Mouse (Mus musculus) limb, embryonic 14.5 days (tissue): ENCODE results near the gene Polr1c. TPM values are rescaled to one million over a fixed set of nuclear protein-coding genes. Genes with fewer than 3 reads are reported as not detected.
A peak's percentile ranks its signal among the peaks of the same experiment; 100 is the strongest.

Experiments
- ATAC-seq: fragments of 200-750 bp; cut with Nextera tagmentation; 2 replicates; pipeline ENCODE4 v1.8.0; 2017; ENCODE audit warnings: low read depth, moderate number of reproducible peaks, moderate TSS enrichment; ENCODE audit not compliant: low FRiP score
- DNase-seq: peaks from one replicate; pipeline ENCODE4 v3.0.0-alpha.2; 2015; ENCODE audit warnings: low spot score
- H3K27ac ChIP-seq: fragments of 300-500 bp; sonication (generic); replicated peaks from 2 replicates; pipeline ENCODE4 v1.5.1; 2014; ENCODE audit warnings: low read depth, mild to moderate bottlenecking, low read length, moderate library complexity, mixed read lengths
- H3K27me3 ChIP-seq: fragments of 300-500 bp; sonication (generic); 2 replicates; pipeline ENCODE4 v1.6.1; 2014; ENCODE audit warnings: low read length, mixed read lengths; ENCODE audit not compliant: control insufficient read depth, insufficient read depth
- H3K36me3 ChIP-seq: fragments of 300-500 bp; sonication (generic); 2 replicates; pipeline ENCODE4 v1.6.1; 2014; ENCODE audit warnings: mild to moderate bottlenecking, low read length, moderate library complexity, mixed read lengths; ENCODE audit not compliant: control insufficient read depth, insufficient read depth
- H3K4me1 ChIP-seq: fragments of 300-500 bp; sonication (generic); 2 replicates; pipeline ENCODE4 v1.6.1; 2014; ENCODE audit warnings: antibody characterized with exemption, low read length, mixed read lengths; ENCODE audit not compliant: control insufficient read depth, insufficient read depth
- H3K4me2 ChIP-seq: fragments of 300-500 bp; sonication (generic); replicated peaks from 2 replicates; pipeline ENCODE4 v1.6.1; 2014; ENCODE audit warnings: low read depth, mild to moderate bottlenecking, low read length, moderate library complexity; ENCODE audit not compliant: severe bottlenecking
- H3K4me3 ChIP-seq: fragments of 300-500 bp; sonication (generic); replicated peaks from 2 replicates; pipeline ENCODE4 v1.5.1; 2014; ENCODE audit warnings: low read length
- H3K9ac ChIP-seq: fragments of 300-500 bp; sonication (generic); 2 replicates; pipeline ENCODE4 v1.6.1; 2014; ENCODE audit warnings: mild to moderate bottlenecking, low read depth, low read length, moderate library complexity; ENCODE audit not compliant: severe bottlenecking
- H3K9me3 ChIP-seq: fragments of 300-500 bp; sonication (generic); 2 replicates; pipeline ENCODE4 v1.6.1; 2016; ENCODE audit warnings: low read length; ENCODE audit not compliant: control insufficient read depth
- POLR2A ChIP-seq: fragments of 200-500 bp; IDR thresholded peaks from 2 replicates; pipeline ENCODE4 v1.8.0; 2012; ENCODE audit warnings: inconsistent platforms, mild to moderate bottlenecking, moderate library complexity, borderline replicate concordance; ENCODE audit not compliant: insufficient read depth, insufficient read length; ENCODE audit errors: extremely low read depth
- WGBS: fragments of 180-500 bp; shearing (Covaris S2); extraction: QIAGEN DNeasy Blood & Tissue Kit; methylation state at CpG from one replicate; pipeline ENCODE4 v1.1.7; 2014; 5-methylcytosine and 5-hydroxymethylcytosine counted together
- polyA plus RNA-seq, 2 experiments: library from polyadenylated mRNA; depleted of rRNA in 1 of 2; stranded (reverse) in 1 of 2; unstranded in 1 of 2; fragments of >200 nt; fragmentation: Nextera tagmentation in 1 of 2; extraction: Ambion mirVana in 1 of 2; gene quantifications; 2 replicates each; pipeline versions ENCODE4 v1.2.1 to v1.2.3; 2012 to 2014

Gene Polr1c
- polyA plus RNA-seq, 2 experiments, result 87.5 to 120 TPM

GRCm38 (mm10) chr17:46255147-46255546 is 7.3 kb upstream of the Polr1c start:
- Histone ChIP-seq H3K9me3 (no peaks in the 10 kb centered on the region), H3K36me3 (peaks cover 56% of the 10 kb centered on the region), H3K4me2 (no peak overlapping the region), H3K4me1 (0 out of 2 replicates have a peak, but pooled peaks cover 7% of the 10 kb centered on the region), H3K4me3 (no peak overlapping the region), H3K27ac (no peak overlapping the region), H3K9ac (no peak overlapping the region), H3K27me3 (peaks cover 17% of the 10 kb centered on the region)
- ATAC-seq, result no peak
- WGBS, result 29% methylated on average over 6 of the region's 6 CpGs
- TF ChIP-seq POLR2A, result no peak
- DNase-seq, result no peak

GRCm38 (mm10) chr17:46254106-46254505 is 6.3 kb upstream of the Polr1c start:
- peak overlapping the region; percentile 57 for H3K9ac ChIP-seq
- WGBS, result 1% methylated on average over 29 of the region's 54 CpGs
- no peak overlapping the region for H3K27ac ChIP-seq

GRCm38 (mm10) chr17:46253452-46254084 is 5.7 kb upstream of the Polr1c start, which contains the start of gene Lrrc73:
Gene Lrrc73, plus strand, starts transcription at chr17:46253531.
- DNase-seq (peak; percentile 91), ATAC-seq (peak; percentile 88)
- H3K9me3 ChIP-seq, result no peaks in the 10 kb centered on the region
- peak within 1 kb of the TSS; percentile 57 for H3K9ac ChIP-seq
- TF ChIP-seq POLR2A, result no peak
- H3K4me3 ChIP-seq, result peak within 1 kb of the TSS; percentile 67
- WGBS, result 3% methylated on average over 41 of the region's 48 CpGs
- peaks cover 14% of the 10 kb centered on the region; the same call in 1 of the 2 replicates for H3K4me1 ChIP-seq
- peak within 1 kb of the TSS; percentile 100 for H3K4me2 ChIP-seq
- peaks cover 52% of the 10 kb centered on the region for H3K36me3 ChIP-seq
- no peak within 1 kb of the TSS for H3K27ac ChIP-seq
- peaks cover 17% of the 10 kb centered on the region for H3K27me3 ChIP-seq

More at GRCm38 (mm10) chr17:46254106-46254505, 6.3 kb upstream of the Polr1c start:
- H3K4me1 ChIP-seq, result peaks cover 8% of the 10 kb centered on the region; the same call in 1 of the 2 replicates
- peaks cover 56% of the 10 kb centered on the region for H3K36me3 ChIP-seq
- no peak for DNase-seq
- H3K4me3 ChIP-seq, result peak overlapping the region; percentile 67
- H3K9me3 ChIP-seq, result no peaks in the 10 kb centered on the region
- peaks cover 17% of the 10 kb centered on the region for H3K27me3 ChIP-seq
- peak; percentile 28 for ATAC-seq
- TF ChIP-seq POLR2A, result no peak
- peak overlapping the region; percentile 100 for H3K4me2 ChIP-seq

- Histone ChIP-seq H3K4me3 (peak overlapping the region; percentile 67), H3K4me2 (peak overlapping the region; percentile 100), H3K4me1 (peaks cover 14% of the 10 kb centered on the region; the same call in 1 of the 2 replicates), H3K27ac (no peak overlapping the region), H3K9ac (peak overlapping the region; percentile 57; the same call in 1 of the 2 replicates), H3K27me3 (peaks cover 17% of the 10 kb centered on the region), H3K36me3 (peaks cover 45% of the 10 kb centered on the region), H3K9me3 (no peaks in the 10 kb centered on the region)
- ATAC-seq (no peak), DNase-seq (no peak)
- WGBS, result 60% methylated on average over 14 of the region's 14 CpGs
- no peak for TF ChIP-seq POLR2A
Observed at GRCm38 (mm10) chr17:46252571-46253451, 5.0 kb upstream of the Polr1c start.

- no peak for TF ChIP-seq POLR2A
- H3K36me3 ChIP-seq, result peaks cover 39% of the 10 kb centered on the region
- peaks cover 17% of the 10 kb centered on the region for H3K27me3 ChIP-seq
- H3K9ac ChIP-seq, result no peak overlapping the region
- H3K4me2 ChIP-seq, result no peak overlapping the region
- DNase-seq, result no peak
- WGBS, result 75% methylated on average over 7 of the region's 7 CpGs
- H3K4me1 ChIP-seq, result peaks cover 22% of the 10 kb centered on the region
- no peaks in the 10 kb centered on the region for H3K9me3 ChIP-seq
- no peak overlapping the region for H3K4me3 ChIP-seq
- H3K27ac ChIP-seq, result no peak overlapping the region
- no peak for ATAC-seq
Observed at GRCm38 (mm10) chr17:46251174-46251573, 3.3 kb upstream of the Polr1c start.
